Mouse (Mus musculus): ENCODE data around the gene Gm31571.
"Not testable (repeated sequence)": the region's sequence is repeated elsewhere in the genome, so short reads cannot be mapped to it uniquely, and the experiment has no call there.

Gm31571 gene

DNA sequence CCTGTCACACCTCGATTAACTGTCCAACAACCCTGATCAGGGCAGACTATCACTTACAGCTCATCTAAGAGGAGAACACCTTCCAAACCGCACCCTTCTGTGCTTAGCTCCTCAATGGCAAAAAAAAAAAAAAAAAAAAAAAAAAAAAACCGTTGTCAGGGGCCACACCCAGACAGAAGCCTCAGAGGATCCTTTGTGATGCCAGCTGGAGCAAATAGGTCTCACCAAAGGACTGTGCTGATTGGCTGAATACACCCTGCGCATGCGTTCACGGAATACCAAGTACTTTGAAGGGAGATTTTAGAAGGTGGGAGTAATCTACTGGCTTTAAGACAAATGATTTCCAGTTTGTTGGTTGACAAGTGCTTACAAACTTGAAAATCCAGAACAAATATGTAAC is at the start of gene Gm31571:
Gm31571 (minus strand) TSS at position 101 of the 400 bp plus-strand sequence.
- not testable (repeated sequence) for DNase-seq (ENCODE audit: low spot score)

Data from retina, embryonic 14.5 days (tissue).